Mouse (Mus musculus) activated CD4-positive, CD25-positive, alpha-beta regulatory T cell, adult 9 weeks (primary cell): Measurements from ENCODE around the gene Krtap19-5. TPM values are rescaled to one million over a fixed set of nuclear protein-coding genes. Genes with fewer than 3 reads are reported as not detected.

ENCODE experiments used
- polyA plus RNA-seq: library from polyadenylated mRNA; unstranded; fragments of 100-300 nt; shearing (Covaris generic); gene quantifications from one replicate; pipeline ENCODE4 v1.2.1, GENCODE M21; 2017

Krtap19-5 gene
- polyA plus RNA-seq = not detected

GRCm38 (mm10) chr16:88896357-88896756 lies at the start of gene Krtap19-5:
Gene Krtap19-5 (minus strand): TSS chr16:88896457.

GRCm38 (mm10) chr16:88932165-88932564 lies 35.9 kb upstream of the Krtap19-5 start, which contains the start of gene Krtap19-9b:
Gene Krtap19-9b (minus strand): TSS chr16:88932265.

GRCm38 (mm10) chr16:88884989-88885388 lies 11.3 kb downstream of the Krtap19-5 start, which contains the start of gene Krtap19-4:
Gene Krtap19-4 (minus strand): TSS chr16:88885089.

GRCm38 (mm10) chr16:88877938-88878337 lies 18.3 kb downstream of the Krtap19-5 start, which contains the start of gene Krtap19-3:
Gene Krtap19-3 (minus strand): TSS chr16:88878038.

GRCm38 (mm10) chr16:88874169-88874568 lies 22.1 kb downstream of the Krtap19-5 start, which contains the start of gene Krtap19-2:
Gene Krtap19-2 (minus strand): TSS chr16:88874269.

GRCm38 (mm10) chr16:88869311-88869710 lies 26.9 kb downstream of the Krtap19-5 start, which contains the start of gene Krtap19-1:
Gene Krtap19-1 (minus strand): TSS chr16:88869411.

Other genes starting within 250 kb of the Krtap19-5 start
- gene Krtap26-1, start 248.7 kb downstream of the Krtap19-5 start, polyA plus RNA-seq = not detected
- not detected for gene Krtap27-1, start 224.8 kb downstream of the Krtap19-5 start, polyA plus RNA-seq
- not detected for gene 2310061N02Rik, start 188.5 kb downstream of the Krtap19-5 start, polyA plus RNA-seq
- gene Krtap13-1, start 167.6 kb downstream of the Krtap19-5 start, polyA plus RNA-seq = not detected
- gene Krtap13, start 144.8 kb downstream of the Krtap19-5 start, polyA plus RNA-seq = not detected
- gene 2310034C09Rik, start 137.6 kb downstream of the Krtap19-5 start, polyA plus RNA-seq = not detected
- not detected for gene 2310057N15Rik, start 122.3 kb downstream of the Krtap19-5 start, polyA plus RNA-seq
- gene Gm5965, start 118.6 kb downstream of the Krtap19-5 start, polyA plus RNA-seq = not detected
- not detected for gene Gm20741, start 84.2 kb downstream of the Krtap19-5 start, polyA plus RNA-seq
- not detected for gene Krtap15, start 76.2 kb downstream of the Krtap19-5 start, polyA plus RNA-seq
- gene Krtap14, start 70.3 kb downstream of the Krtap19-5 start, polyA plus RNA-seq = not detected
- not detected for gene Krtap19-1, start 27.0 kb downstream of the Krtap19-5 start, polyA plus RNA-seq
- not detected for gene Krtap19-2, start 22.2 kb downstream of the Krtap19-5 start, polyA plus RNA-seq
- not detected for gene Krtap19-3, start 18.4 kb downstream of the Krtap19-5 start, polyA plus RNA-seq
- gene Krtap19-4, start 11.4 kb downstream of the Krtap19-5 start, polyA plus RNA-seq = not detected
- gene Krtap19-9b, start 35.8 kb upstream of the Krtap19-5 start, polyA plus RNA-seq = not detected
- gene Krtap16-3, start 66.4 kb upstream of the Krtap19-5 start, polyA plus RNA-seq = not detected
- not detected for gene Krtap22-2, start 114.3 kb upstream of the Krtap19-5 start, polyA plus RNA-seq
- gene Gm10229, start 118.8 kb upstream of the Krtap19-5 start, polyA plus RNA-seq = not detected
- not detected for gene Krtap6-1, start 135.2 kb upstream of the Krtap19-5 start, polyA plus RNA-seq
- gene Gm10228, start 145.0 kb upstream of the Krtap19-5 start, polyA plus RNA-seq = not detected
- not detected for gene Krtap6-5, start 151.4 kb upstream of the Krtap19-5 start, polyA plus RNA-seq
- not detected for gene 1110025L11Rik, start 167.5 kb upstream of the Krtap19-5 start, polyA plus RNA-seq
- gene Krtap6-3, start 187.6 kb upstream of the Krtap19-5 start, polyA plus RNA-seq = not detected
- not detected for gene Gm6358, start 244.4 kb upstream of the Krtap19-5 start, polyA plus RNA-seq